Mouse (Mus musculus): ENCODE results near the gene Cdk8. TPM values are rescaled to one million over a fixed set of nuclear protein-coding genes. Genes with fewer than 3 reads are reported as not detected.

Gene Cdk8
- polyA plus RNA-seq, 1 experiment from 2014 or later: 25.7 TPM

- no peak for DNase-seq (ENCODE audit: low spot score)
- no peak for ATAC-seq (ENCODE audit: low FRiP score)
Measured at GRCm38 (mm10) chr5:146267776-146268175, 36.7 kb downstream of the Cdk8 start.

GRCm38 (mm10) chr5:146270593-146270992, 39.6 kb downstream of the Cdk8 start:
- WGBS: 80% methylated on average over 9 of the region's 9 CpGs
- no peak overlapping the region for H3K4me2 ChIP-seq (replicated peaks)
- DNase-seq (ENCODE audit: low spot score): no peak
- no peaks in the 10 kb centered on the region for H3K27me3 ChIP-seq (ENCODE audit: control insufficient read depth, insufficient read depth, low read length)
- no peak overlapping the region for H3K27ac ChIP-seq
- ATAC-seq (ENCODE audit: low FRiP score): no peak
- H3K9ac ChIP-seq: no peak overlapping the region
- H3K4me1 ChIP-seq (replicated peaks; ENCODE audit: control insufficient read depth, insufficient read depth, low read length): no peaks in the 10 kb centered on the region
- peaks cover 37% of the 10 kb centered on the region for H3K36me3 ChIP-seq (replicated peaks; ENCODE audit: control insufficient read depth, insufficient read depth)
- H3K4me3 ChIP-seq (replicated peaks; ENCODE audit: low read length): no peak overlapping the region
- no peaks in the 10 kb centered on the region for H3K9me3 ChIP-seq (ENCODE audit: control insufficient read depth, low read length)

More at GRCm38 (mm10) chr5:146267776-146268175, 36.7 kb downstream of the Cdk8 start:
- Histone ChIP-seq H3K4me1 (replicated peaks; ENCODE audit: control insufficient read depth, insufficient read depth, low read length) (no peaks in the 10 kb centered on the region), H3K4me2 (replicated peaks) (no peak overlapping the region), H3K27me3 (ENCODE audit: control insufficient read depth, insufficient read depth, low read length) (no peaks in the 10 kb centered on the region), H3K4me3 (replicated peaks; ENCODE audit: low read length) (no peak overlapping the region), H3K36me3 (replicated peaks; ENCODE audit: control insufficient read depth, insufficient read depth) (peaks cover 20% of the 10 kb centered on the region), H3K9ac (no peak overlapping the region), H3K27ac (no peak overlapping the region), H3K9me3 (ENCODE audit: control insufficient read depth, low read length) (no peaks in the 10 kb centered on the region)
- 93% methylated on average over 7 of the region's 7 CpGs for WGBS

- H3K4me3 ChIP-seq (replicated peaks; ENCODE audit: low read length): no peak overlapping the region
- ATAC-seq (ENCODE audit: low FRiP score) (no peak), DNase-seq (ENCODE audit: low spot score) (no peak)
- H3K4me2 ChIP-seq (replicated peaks): no peak overlapping the region
- no peak overlapping the region for H3K9ac ChIP-seq
- H3K36me3 ChIP-seq (replicated peaks; ENCODE audit: control insufficient read depth, insufficient read depth): peaks cover 42% of the 10 kb centered on the region
- H3K4me1 ChIP-seq (replicated peaks; ENCODE audit: control insufficient read depth, insufficient read depth, low read length): no peaks in the 10 kb centered on the region
- no peaks in the 10 kb centered on the region for H3K9me3 ChIP-seq (ENCODE audit: control insufficient read depth, low read length)
- H3K27ac ChIP-seq: no peak overlapping the region
- H3K27me3 ChIP-seq (ENCODE audit: control insufficient read depth, insufficient read depth, low read length): no peaks in the 10 kb centered on the region
- WGBS: 95% methylated on average over 5 of the region's 5 CpGs
Measured at GRCm38 (mm10) chr5:146271662-146272061, 40.6 kb downstream of the Cdk8 start.

- DNase-seq (ENCODE audit: low spot score) (no peak), ATAC-seq (ENCODE audit: low FRiP score) (no peak)
- WGBS: 79% methylated on average over 4 of the region's 4 CpGs
- H3K27ac ChIP-seq: no peak overlapping the region
- H3K27me3 ChIP-seq (ENCODE audit: control insufficient read depth, insufficient read depth, low read length): no peaks in the 10 kb centered on the region
- no peak overlapping the region for H3K4me3 ChIP-seq (replicated peaks; ENCODE audit: low read length)
- H3K4me1 ChIP-seq (replicated peaks; ENCODE audit: control insufficient read depth, insufficient read depth, low read length): no peaks in the 10 kb centered on the region
- H3K4me2 ChIP-seq (replicated peaks): no peak overlapping the region
- peaks cover 42% of the 10 kb centered on the region for H3K36me3 ChIP-seq (replicated peaks; ENCODE audit: control insufficient read depth, insufficient read depth)
- H3K9ac ChIP-seq: no peak overlapping the region
- no peaks in the 10 kb centered on the region for H3K9me3 ChIP-seq (ENCODE audit: control insufficient read depth, low read length)
Measured at GRCm38 (mm10) chr5:146273096-146273495, 42.1 kb downstream of the Cdk8 start.

- Histone ChIP-seq H3K4me3 (replicated peaks; ENCODE audit: low read length) (no peak overlapping the region), H3K9me3 (ENCODE audit: control insufficient read depth, low read length) (no peaks in the 10 kb centered on the region), H3K4me2 (replicated peaks) (no peak overlapping the region), H3K27ac (no peak overlapping the region), H3K27me3 (ENCODE audit: control insufficient read depth, insufficient read depth, low read length) (no peaks in the 10 kb centered on the region), H3K9ac (no peak overlapping the region), H3K4me1 (replicated peaks; ENCODE audit: control insufficient read depth, insufficient read depth, low read length) (no peaks in the 10 kb centered on the region), H3K36me3 (replicated peaks; ENCODE audit: control insufficient read depth, insufficient read depth) (peaks cover 36% of the 10 kb centered on the region)
- DNase-seq (ENCODE audit: low spot score) (no peak), ATAC-seq (ENCODE audit: low FRiP score) (no peak)
- WGBS: 85% methylated on average over 4 of the region's 4 CpGs
Measured at GRCm38 (mm10) chr5:146274420-146275045, 43.5 kb downstream of the Cdk8 start.

- Histone ChIP-seq H3K36me3 (replicated peaks; ENCODE audit: control insufficient read depth, insufficient read depth) (peaks cover 28% of the 10 kb centered on the region; the same call in 1 of the 2 replicates), H3K9ac (no peak overlapping the region), H3K4me2 (replicated peaks) (no peak overlapping the region), H3K27me3 (ENCODE audit: control insufficient read depth, insufficient read depth, low read length) (no peaks in the 10 kb centered on the region), H3K27ac (no peak overlapping the region), H3K9me3 (ENCODE audit: control insufficient read depth, low read length) (no peaks in the 10 kb centered on the region), H3K4me1 (replicated peaks; ENCODE audit: control insufficient read depth, insufficient read depth, low read length) (peaks cover 5% of the 10 kb centered on the region; the same call in 1 of the 2 replicates), H3K4me3 (replicated peaks; ENCODE audit: low read length) (no peak overlapping the region)
- DNase-seq (ENCODE audit: low spot score): no peak
- ATAC-seq (ENCODE audit: low FRiP score): no peak
- 95% methylated on average over 4 of the region's 4 CpGs for WGBS
Measured at GRCm38 (mm10) chr5:146277513-146277912, 46.5 kb downstream of the Cdk8 start.

GRCm38 (mm10) chr5:146280012-146280411, 49.0 kb downstream of the Cdk8 start:
- Histone ChIP-seq H3K4me3 (replicated peaks; ENCODE audit: low read length) (no peak overlapping the region), H3K36me3 (replicated peaks; ENCODE audit: control insufficient read depth, insufficient read depth) (peaks cover 24% of the 10 kb centered on the region), H3K4me1 (replicated peaks; ENCODE audit: control insufficient read depth, insufficient read depth, low read length) (peaks cover 5% of the 10 kb centered on the region; the same call in 1 of the 2 replicates), H3K9me3 (ENCODE audit: control insufficient read depth, low read length) (no peaks in the 10 kb centered on the region), H3K27me3 (ENCODE audit: control insufficient read depth, insufficient read depth, low read length) (no peaks in the 10 kb centered on the region), H3K4me2 (replicated peaks) (no peak overlapping the region), H3K27ac (no peak overlapping the region), H3K9ac (no peak overlapping the region)
- DNase-seq (ENCODE audit: low spot score): no peak
- no peak for ATAC-seq (ENCODE audit: low FRiP score)

GRCm38 (mm10) chr5:146281241-146281818, 50.3 kb downstream of the Cdk8 start:
- no peaks in the 10 kb centered on the region for H3K27me3 ChIP-seq (ENCODE audit: control insufficient read depth, insufficient read depth, low read length)
- DNase-seq (ENCODE audit: low spot score) (no peak), ATAC-seq (ENCODE audit: low FRiP score) (no peak)
- WGBS: 86% methylated on average over 4 of the region's 4 CpGs
- peaks cover 27% of the 10 kb centered on the region for H3K36me3 ChIP-seq (replicated peaks; ENCODE audit: control insufficient read depth, insufficient read depth)
- peaks cover 5% of the 10 kb centered on the region; the same call in 1 of the 2 replicates for H3K4me1 ChIP-seq (replicated peaks; ENCODE audit: control insufficient read depth, insufficient read depth, low read length)
- H3K4me2 ChIP-seq (replicated peaks): no peak overlapping the region
- H3K9ac ChIP-seq: no peak overlapping the region
- no peaks in the 10 kb centered on the region for H3K9me3 ChIP-seq (ENCODE audit: control insufficient read depth, low read length)
- no peak overlapping the region for H3K4me3 ChIP-seq (replicated peaks; ENCODE audit: low read length)
- no peak overlapping the region for H3K27ac ChIP-seq

GRCm38 (mm10) chr5:146281884-146282579, 51.0 kb downstream of the Cdk8 start:
- no peak for ATAC-seq (ENCODE audit: low FRiP score)
- Histone ChIP-seq H3K27ac (no peak overlapping the region), H3K36me3 (replicated peaks; ENCODE audit: control insufficient read depth, insufficient read depth) (peaks cover 34% of the 10 kb centered on the region), H3K4me2 (replicated peaks) (no peak overlapping the region), H3K9me3 (ENCODE audit: control insufficient read depth, low read length) (no peaks in the 10 kb centered on the region), H3K9ac (no peak overlapping the region), H3K27me3 (ENCODE audit: control insufficient read depth, insufficient read depth, low read length) (no peaks in the 10 kb centered on the region), H3K4me1 (replicated peaks; ENCODE audit: control insufficient read depth, insufficient read depth, low read length) (peaks cover 5% of the 10 kb centered on the region; the same call in 1 of the 2 replicates), H3K4me3 (replicated peaks; ENCODE audit: low read length) (no peak overlapping the region)
- DNase-seq (ENCODE audit: low spot score): no peak
- 63% methylated on average over 13 of the region's 13 CpGs for WGBS
